Mouse (Mus musculus): ENCODE results near the gene Cmss1. TPM values are rescaled to one million over a fixed set of nuclear protein-coding genes. Genes with fewer than 3 reads are reported as not detected.

The Cmss1 gene
- polyA plus RNA-seq, 1 experiment from 2014 or later, result 38.3 TPM

- Histone ChIP-seq H3K27me3 (ENCODE audit: control insufficient read depth, insufficient read depth, low read length) (no peaks in the 10 kb centered on the region), H3K27ac (ENCODE audit: low read depth, low read length) (no peak overlapping the region), H3K4me3 (ENCODE audit: low read depth, low read length) (no peak overlapping the region), H3K9ac (replicated peaks; ENCODE audit: low read depth, low read length) (no peak overlapping the region), H3K36me3 (ENCODE audit: control insufficient read depth, insufficient read depth, low read length) (no peaks in the 10 kb centered on the region), H3K9me3 (ENCODE audit: control insufficient read depth, low read length) (no peaks in the 10 kb centered on the region), H3K4me1 (ENCODE audit: control insufficient read depth, insufficient read depth, low read length) (no peaks in the 10 kb centered on the region), H3K4me2 (ENCODE audit: low read depth, low read length) (no peak overlapping the region)
- ATAC-seq (ENCODE audit: low read depth), result no peak
- WGBS, result 93% methylated on average over 5 of the region's 5 CpGs
These were observed 315.0 kb downstream of the Cmss1 start for GRCm38 (mm10) chr16:57291696-57292095.

DNA sequence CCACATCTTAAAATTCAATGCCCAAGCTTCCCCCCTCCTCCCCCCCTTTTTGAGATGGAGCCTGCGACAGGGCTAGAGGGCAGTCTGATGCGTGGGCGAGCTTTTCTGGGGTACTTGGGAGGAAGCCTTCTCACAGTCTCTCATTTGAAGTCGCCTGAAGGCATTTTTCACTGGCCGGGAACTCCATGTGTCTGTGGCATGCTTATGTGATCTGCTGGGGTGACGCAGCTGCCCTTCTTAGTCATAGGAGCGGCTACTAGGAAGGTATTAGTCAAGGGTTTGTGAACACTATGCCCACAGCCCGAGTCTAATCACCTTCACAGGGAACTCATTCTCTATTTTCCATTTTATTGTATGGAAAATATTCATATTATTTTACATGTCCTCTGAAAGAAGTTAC, 325.2 kb downstream of the Cmss1 start:
- no peaks in the 10 kb centered on the region for H3K27me3 ChIP-seq (ENCODE audit: control insufficient read depth, insufficient read depth, low read length)
- H3K36me3 ChIP-seq (ENCODE audit: control insufficient read depth, insufficient read depth, low read length), result no peaks in the 10 kb centered on the region
- no peak for ATAC-seq (ENCODE audit: low read depth)
- 66% methylated on average over 8 of the region's 8 CpGs for WGBS
- no peaks in the 10 kb centered on the region for H3K4me1 ChIP-seq (ENCODE audit: control insufficient read depth, insufficient read depth, low read length)
- H3K9ac ChIP-seq (replicated peaks; ENCODE audit: low read depth, low read length), result no peak overlapping the region
- no peak overlapping the region for H3K27ac ChIP-seq (ENCODE audit: low read depth, low read length)
- no peak overlapping the region for H3K4me2 ChIP-seq (ENCODE audit: low read depth, low read length)
- H3K4me3 ChIP-seq (ENCODE audit: low read depth, low read length), result no peak overlapping the region
- H3K9me3 ChIP-seq (ENCODE audit: control insufficient read depth, low read length), result no peaks in the 10 kb centered on the region

DNA sequence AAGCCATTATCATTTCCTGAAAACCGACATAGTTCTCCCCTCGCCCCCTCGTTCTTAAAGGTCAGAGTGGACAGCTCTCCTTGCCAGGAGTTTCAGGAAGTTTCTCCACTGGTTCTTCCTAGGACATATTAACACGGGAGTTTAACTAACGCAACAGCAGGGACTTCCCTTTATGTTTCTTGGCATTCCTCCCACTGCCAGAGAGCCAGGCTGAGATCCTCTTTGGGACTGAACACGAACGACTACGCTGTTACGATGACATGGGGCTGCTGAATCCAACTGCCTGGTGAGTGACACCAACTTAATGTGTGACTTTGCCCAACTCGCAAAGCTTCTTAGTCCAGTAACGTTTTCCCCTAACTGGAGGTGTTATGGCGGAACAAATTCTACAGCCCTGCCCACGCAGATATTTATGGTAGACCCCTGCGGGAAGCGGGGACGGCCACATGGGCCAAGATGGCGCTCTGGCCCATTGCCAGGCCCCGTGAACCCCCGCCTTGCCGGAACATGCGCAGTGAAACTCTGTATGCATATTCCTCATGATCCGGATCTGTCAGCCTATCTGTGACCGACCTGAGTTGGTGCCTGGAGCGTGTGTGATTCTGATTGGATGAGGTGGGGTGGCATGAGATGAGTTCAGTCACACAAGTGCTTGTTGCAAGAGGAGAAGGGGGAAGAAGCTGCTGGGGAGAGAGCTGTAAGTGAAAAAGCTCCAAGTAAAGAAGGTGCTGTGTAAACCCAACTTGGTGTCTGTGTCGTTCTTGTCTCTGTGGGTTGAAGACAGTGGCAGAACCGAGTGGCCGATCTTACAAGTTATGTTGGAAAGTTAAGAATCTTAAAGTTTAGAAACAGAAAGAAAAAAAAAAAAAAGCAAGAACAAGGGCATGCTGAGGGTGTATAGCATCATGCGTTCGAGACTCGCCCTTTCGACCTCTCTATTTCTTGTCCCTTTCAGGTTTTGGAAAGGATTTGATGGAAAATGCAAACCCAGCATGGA, 326.1 kb downstream of the Cmss1 start:
- no peak for ATAC-seq (ENCODE audit: low read depth)
- no peak overlapping the region for H3K4me2 ChIP-seq (ENCODE audit: low read depth, low read length)
- no peaks in the 10 kb centered on the region for H3K36me3 ChIP-seq (ENCODE audit: control insufficient read depth, insufficient read depth, low read length)
- no peaks in the 10 kb centered on the region for H3K27me3 ChIP-seq (ENCODE audit: control insufficient read depth, insufficient read depth, low read length)
- no peaks in the 10 kb centered on the region for H3K4me1 ChIP-seq (ENCODE audit: control insufficient read depth, insufficient read depth, low read length)
- H3K9ac ChIP-seq (replicated peaks; ENCODE audit: low read depth, low read length), result no peak overlapping the region
- H3K4me3 ChIP-seq (ENCODE audit: low read depth, low read length), result no peak overlapping the region
- WGBS, result 84% methylated on average over 31 of the region's 31 CpGs
- no peaks in the 10 kb centered on the region for H3K9me3 ChIP-seq (ENCODE audit: control insufficient read depth, low read length)
- H3K27ac ChIP-seq (ENCODE audit: low read depth, low read length), result no peak overlapping the region

- Histone ChIP-seq H3K4me1 (ENCODE audit: control insufficient read depth, insufficient read depth, low read length) (no peaks in the 10 kb centered on the region), H3K4me2 (ENCODE audit: low read depth, low read length) (no peak overlapping the region), H3K27me3 (ENCODE audit: control insufficient read depth, insufficient read depth, low read length) (no peaks in the 10 kb centered on the region), H3K27ac (ENCODE audit: low read depth, low read length) (no peak overlapping the region), H3K4me3 (ENCODE audit: low read depth, low read length) (no peak overlapping the region), H3K36me3 (ENCODE audit: control insufficient read depth, insufficient read depth, low read length) (no peaks in the 10 kb centered on the region), H3K9ac (replicated peaks; ENCODE audit: low read depth, low read length) (no peak overlapping the region), H3K9me3 (ENCODE audit: control insufficient read depth, low read length) (no peaks in the 10 kb centered on the region)
- ATAC-seq (ENCODE audit: low read depth), result no peak
- WGBS, result 94% methylated on average over 10 of the region's 12 CpGs
These were observed 327.6 kb downstream of the Cmss1 start for GRCm38 (mm10) chr16:57278976-57279626.

DNA sequence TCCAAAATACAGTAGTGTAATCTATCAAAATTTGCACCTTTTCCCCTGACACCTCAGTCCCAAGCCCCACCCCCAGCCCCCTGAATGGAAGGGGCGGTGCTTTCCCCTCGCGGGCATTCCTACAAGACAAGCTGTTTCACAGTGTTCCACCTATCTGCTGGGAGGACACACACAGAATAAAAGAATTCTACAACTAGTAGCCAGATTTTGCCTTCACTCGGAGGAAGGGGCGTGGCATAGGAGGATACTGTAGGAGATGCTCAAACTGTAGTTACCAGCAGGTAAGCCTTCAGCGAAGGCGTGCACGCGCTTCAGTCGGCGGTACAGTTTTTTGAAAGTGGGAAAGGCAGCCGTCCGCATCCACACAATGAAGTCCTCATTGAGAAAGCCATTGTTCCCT, 336.9 kb downstream of the Cmss1 start:
- no peak for ATAC-seq (ENCODE audit: low read depth)
- no peak overlapping the region for H3K27ac ChIP-seq (ENCODE audit: low read depth, low read length)
- no peaks in the 10 kb centered on the region for H3K27me3 ChIP-seq (ENCODE audit: control insufficient read depth, insufficient read depth, low read length)
- no peak overlapping the region for H3K4me3 ChIP-seq (ENCODE audit: low read depth, low read length)
- H3K9ac ChIP-seq (replicated peaks; ENCODE audit: low read depth, low read length), result no peak overlapping the region
- no peaks in the 10 kb centered on the region for H3K9me3 ChIP-seq (ENCODE audit: control insufficient read depth, low read length)
- H3K4me1 ChIP-seq (ENCODE audit: control insufficient read depth, insufficient read depth, low read length), result no peaks in the 10 kb centered on the region
- H3K36me3 ChIP-seq (ENCODE audit: control insufficient read depth, insufficient read depth, low read length), result no peaks in the 10 kb centered on the region
- H3K4me2 ChIP-seq (ENCODE audit: low read depth, low read length), result no peak overlapping the region
- 91% methylated on average over 13 of the region's 13 CpGs for WGBS

DNA sequence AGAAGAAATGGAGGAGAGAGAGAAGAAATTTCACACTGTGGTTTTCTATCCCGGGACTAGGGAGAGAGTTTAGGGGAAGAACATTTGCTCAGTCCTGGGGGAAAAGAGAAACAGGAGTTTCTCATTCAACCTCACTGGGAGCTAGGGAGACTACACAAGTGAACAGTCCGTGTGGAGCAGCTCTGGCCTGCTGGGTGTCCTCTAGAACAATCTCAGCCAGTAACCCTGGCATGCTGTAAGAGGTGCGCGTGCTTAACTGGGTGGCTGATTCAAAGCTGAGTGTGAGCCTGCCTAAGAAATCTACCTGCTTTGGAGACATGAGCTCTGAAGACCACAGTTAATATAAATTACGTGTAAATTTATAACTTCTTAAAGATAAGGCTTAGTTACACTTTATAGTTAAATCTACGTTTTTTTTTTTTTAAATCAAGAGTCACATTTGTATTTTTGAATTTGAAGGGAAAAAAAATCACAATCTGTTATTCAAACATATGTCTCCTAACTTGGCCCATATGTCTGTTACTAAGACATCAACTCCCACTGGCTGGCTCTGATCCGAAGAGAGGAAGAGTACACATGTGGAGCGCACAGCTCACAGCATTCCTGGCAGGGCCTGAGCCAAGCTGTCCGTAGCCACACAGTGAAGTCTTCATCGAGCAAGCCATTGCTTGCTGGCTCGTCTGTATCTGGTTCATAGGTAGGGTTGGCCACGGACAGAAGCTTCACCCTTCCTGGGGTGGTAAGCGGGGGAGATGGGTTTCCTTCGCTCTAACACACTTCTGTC, 338.4 kb downstream of the Cmss1 start:
- Histone ChIP-seq H3K4me2 (ENCODE audit: low read depth, low read length) (no peak overlapping the region), H3K9ac (replicated peaks; ENCODE audit: low read depth, low read length) (no peak overlapping the region), H3K4me1 (ENCODE audit: control insufficient read depth, insufficient read depth, low read length) (no peaks in the 10 kb centered on the region), H3K27me3 (ENCODE audit: control insufficient read depth, insufficient read depth, low read length) (no peaks in the 10 kb centered on the region), H3K27ac (ENCODE audit: low read depth, low read length) (no peak overlapping the region), H3K9me3 (ENCODE audit: control insufficient read depth, low read length) (no peaks in the 10 kb centered on the region), H3K4me3 (ENCODE audit: low read depth, low read length) (no peak overlapping the region), H3K36me3 (ENCODE audit: control insufficient read depth, insufficient read depth, low read length) (no peaks in the 10 kb centered on the region)
- ATAC-seq (ENCODE audit: low read depth), result no peak
- WGBS, result 88% methylated on average over 14 of the region's 14 CpGs

DNA sequence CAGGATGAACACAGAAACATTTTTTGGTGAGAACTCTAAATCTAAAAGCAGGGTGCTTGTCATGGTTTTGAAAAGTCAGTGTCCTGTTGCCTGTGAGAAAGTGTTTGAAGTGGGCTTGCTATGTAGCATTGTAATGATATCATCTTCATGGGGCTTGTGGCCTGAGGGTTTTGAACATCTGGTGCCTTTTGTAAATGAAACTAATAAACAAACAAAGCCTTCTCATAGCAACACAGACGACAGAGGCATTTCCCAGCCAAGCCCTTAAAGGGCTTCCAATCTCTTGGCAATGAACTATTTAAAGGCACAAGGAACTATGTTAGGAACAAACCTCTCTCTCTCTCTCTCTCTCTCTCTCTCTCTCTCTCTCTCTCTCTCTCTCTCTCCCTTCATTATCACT, 339.6 kb downstream of the Cmss1 start:
- Histone ChIP-seq H3K4me2 (ENCODE audit: low read depth, low read length) (no peak overlapping the region), H3K4me3 (ENCODE audit: low read depth, low read length) (no peak overlapping the region), H3K27ac (ENCODE audit: low read depth, low read length) (no peak overlapping the region), H3K9ac (replicated peaks; ENCODE audit: low read depth, low read length) (no peak overlapping the region), H3K4me1 (ENCODE audit: control insufficient read depth, insufficient read depth, low read length) (no peaks in the 10 kb centered on the region), H3K9me3 (ENCODE audit: control insufficient read depth, low read length) (no peaks in the 10 kb centered on the region), H3K36me3 (ENCODE audit: control insufficient read depth, insufficient read depth, low read length) (no peaks in the 10 kb centered on the region), H3K27me3 (ENCODE audit: control insufficient read depth, insufficient read depth, low read length) (no peaks in the 10 kb centered on the region)
- no peak for ATAC-seq (ENCODE audit: low read depth)
- 9% methylated on average over 1 of the region's 1 CpGs for WGBS

DNA sequence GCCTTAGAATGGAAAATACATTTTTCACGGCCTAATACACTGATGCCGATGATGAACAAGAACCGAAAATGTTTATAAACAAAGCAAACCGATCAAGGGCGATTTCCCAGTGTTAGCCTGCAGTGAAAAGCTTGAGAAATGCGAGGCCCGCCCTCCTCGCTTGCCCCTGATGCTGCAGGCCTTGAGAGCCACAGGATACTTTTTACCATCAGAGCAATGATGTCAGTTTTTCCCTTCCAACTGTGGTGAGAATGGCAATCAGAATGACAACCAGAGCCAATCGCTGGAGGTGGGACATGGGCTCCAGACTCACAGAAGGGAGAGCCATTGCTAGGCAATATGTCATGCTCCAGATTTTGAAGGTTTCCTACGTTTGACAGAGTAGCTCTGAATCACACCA, 346.5 kb downstream of the Cmss1 start:
- Histone ChIP-seq H3K27me3 (ENCODE audit: control insufficient read depth, insufficient read depth, low read length) (no peaks in the 10 kb centered on the region), H3K9me3 (ENCODE audit: control insufficient read depth, low read length) (no peaks in the 10 kb centered on the region), H3K4me1 (ENCODE audit: control insufficient read depth, insufficient read depth, low read length) (no peaks in the 10 kb centered on the region), H3K9ac (replicated peaks; ENCODE audit: low read depth, low read length) (no peak overlapping the region), H3K4me3 (ENCODE audit: low read depth, low read length) (no peak overlapping the region), H3K27ac (ENCODE audit: low read depth, low read length) (no peak overlapping the region), H3K36me3 (ENCODE audit: control insufficient read depth, insufficient read depth, low read length) (no peaks in the 10 kb centered on the region), H3K4me2 (ENCODE audit: low read depth, low read length) (no peak overlapping the region)
- no peak for ATAC-seq (ENCODE audit: low read depth)
- WGBS, result 88% methylated on average over 10 of the region's 10 CpGs
